Mouse (Mus musculus): Measurements from ENCODE around the gene Mrpl42. TPM values are rescaled to one million over a fixed set of nuclear protein-coding genes. Genes with fewer than 3 reads are reported as not detected.

Gene Mrpl42
- polyA plus RNA-seq, 1 experiment from 2014 or later: 366 TPM

DNA sequence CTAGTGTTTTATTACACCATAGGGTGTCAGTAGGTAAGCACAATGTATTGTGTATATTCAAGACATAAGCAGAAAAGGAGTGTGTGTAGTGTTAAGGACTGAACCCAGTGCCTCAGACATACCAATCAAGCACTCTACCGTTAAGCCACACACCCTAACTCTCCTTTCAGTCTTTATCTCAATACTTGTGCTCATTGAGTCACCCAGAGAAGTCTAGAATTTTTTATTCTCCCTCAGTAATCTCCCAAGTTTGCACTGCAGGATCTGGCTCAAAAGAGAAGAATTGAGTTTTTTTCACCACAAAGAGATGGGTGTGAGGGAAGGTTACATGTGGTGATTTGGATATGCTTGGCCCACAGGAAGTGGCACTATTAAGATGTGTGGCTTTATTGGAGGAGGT lies 39.5 kb downstream of the Mrpl42 start:
- 41% methylated on average over 1 of the region's 1 CpGs for WGBS
- Histone ChIP-seq H3K9ac (replicated peaks; ENCODE audit: low read depth, low read length) (no peak overlapping the region), H3K36me3 (ENCODE audit: control insufficient read depth, insufficient read depth, low read length) (no peaks in the 10 kb centered on the region), H3K27me3 (ENCODE audit: control insufficient read depth, insufficient read depth, low read length) (no peaks in the 10 kb centered on the region), H3K27ac (ENCODE audit: low read length) (no peak overlapping the region), H3K4me1 (ENCODE audit: control insufficient read depth, insufficient read depth, low read length) (no peaks in the 10 kb centered on the region), H3K4me3 (ENCODE audit: low read depth, low read length) (no peak overlapping the region), H3K9me3 (ENCODE audit: control insufficient read depth, low read depth, low read length) (no peaks in the 10 kb centered on the region), H3K4me2 (replicated peaks; ENCODE audit: low read depth, low read length) (no peak overlapping the region)
- ATAC-seq (ENCODE audit: insufficient number of reproducible peaks, insufficient read depth, low FRiP score, low read depth): no peak

DNA sequence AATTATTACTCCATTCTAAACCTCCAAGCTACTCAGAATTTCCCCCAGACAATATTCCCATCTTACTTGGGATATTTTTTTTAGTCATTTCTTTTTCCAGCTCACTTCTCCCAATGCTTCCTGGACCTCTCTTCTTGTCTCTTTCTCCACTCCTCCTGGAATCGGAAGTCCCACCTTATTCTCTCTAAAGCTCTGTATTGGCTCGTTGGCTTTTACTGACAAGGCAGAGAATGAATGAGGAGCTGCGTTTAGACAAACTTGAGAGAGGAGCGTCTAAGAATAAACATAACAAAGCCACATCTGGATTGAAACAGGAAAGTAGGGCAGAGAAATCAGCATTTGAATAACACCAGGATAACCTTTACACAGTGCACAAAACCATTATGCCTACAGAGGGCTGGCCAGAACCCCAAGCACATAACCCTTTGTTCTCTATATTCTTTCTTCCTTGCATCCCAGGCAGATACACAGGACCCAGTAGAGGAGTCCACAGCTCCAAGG lies 40.6 kb downstream of the Mrpl42 start:
- H3K36me3 ChIP-seq (ENCODE audit: control insufficient read depth, insufficient read depth, low read length): no peaks in the 10 kb centered on the region
- no peak overlapping the region for H3K4me3 ChIP-seq (ENCODE audit: low read depth, low read length)
- H3K27me3 ChIP-seq (ENCODE audit: control insufficient read depth, insufficient read depth, low read length): no peaks in the 10 kb centered on the region
- WGBS: 43% methylated on average over 4 of the region's 4 CpGs
- no peak for ATAC-seq (ENCODE audit: insufficient number of reproducible peaks, insufficient read depth, low FRiP score, low read depth)
- H3K4me1 ChIP-seq (ENCODE audit: control insufficient read depth, insufficient read depth, low read length): no peaks in the 10 kb centered on the region
- no peak overlapping the region for H3K4me2 ChIP-seq (replicated peaks; ENCODE audit: low read depth, low read length)
- H3K9ac ChIP-seq (replicated peaks; ENCODE audit: low read depth, low read length): no peak overlapping the region
- no peak overlapping the region for H3K27ac ChIP-seq (ENCODE audit: low read length)
- no peaks in the 10 kb centered on the region for H3K9me3 ChIP-seq (ENCODE audit: control insufficient read depth, low read depth, low read length)

DNA sequence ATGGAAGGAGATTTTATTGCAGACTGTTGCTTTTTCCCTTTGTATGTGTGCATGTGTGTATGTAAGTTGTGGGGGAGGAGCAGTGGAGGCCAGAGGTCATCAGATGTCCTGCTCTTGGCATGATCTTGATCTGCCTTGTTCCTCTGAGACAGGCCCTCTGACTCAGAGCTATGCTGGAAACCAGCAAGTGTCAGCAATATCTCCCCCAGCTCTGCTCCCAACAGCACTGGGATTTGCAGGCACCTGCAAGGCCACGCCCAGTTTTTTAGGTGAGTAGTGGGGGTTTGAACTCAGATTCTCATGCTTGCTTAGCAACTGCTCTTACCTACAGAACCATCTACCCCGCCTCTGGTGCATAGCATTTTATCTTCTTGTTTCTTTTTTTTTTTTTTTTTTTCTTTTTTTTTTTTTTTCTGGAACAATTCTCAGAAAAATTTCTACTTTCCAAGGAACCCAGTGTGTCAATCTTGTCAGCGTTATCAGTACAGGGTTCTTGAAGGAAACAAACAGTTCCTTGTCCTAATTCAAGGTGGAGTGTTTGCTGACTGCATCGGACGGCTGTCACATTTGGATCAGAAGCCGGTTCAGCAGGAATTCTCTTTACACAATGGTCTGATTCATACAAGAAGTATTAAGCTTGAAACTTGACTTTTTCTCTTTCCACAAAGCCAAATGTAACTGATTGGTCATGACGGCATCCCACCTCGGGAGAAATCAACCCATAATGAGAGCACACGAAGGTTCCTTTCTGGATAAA lies 43.5 kb downstream of the Mrpl42 start:
- peak; percentile 28; the same call in 1 of the 2 replicates for ATAC-seq (ENCODE audit: insufficient number of reproducible peaks, insufficient read depth, low FRiP score, low read depth)

DNA sequence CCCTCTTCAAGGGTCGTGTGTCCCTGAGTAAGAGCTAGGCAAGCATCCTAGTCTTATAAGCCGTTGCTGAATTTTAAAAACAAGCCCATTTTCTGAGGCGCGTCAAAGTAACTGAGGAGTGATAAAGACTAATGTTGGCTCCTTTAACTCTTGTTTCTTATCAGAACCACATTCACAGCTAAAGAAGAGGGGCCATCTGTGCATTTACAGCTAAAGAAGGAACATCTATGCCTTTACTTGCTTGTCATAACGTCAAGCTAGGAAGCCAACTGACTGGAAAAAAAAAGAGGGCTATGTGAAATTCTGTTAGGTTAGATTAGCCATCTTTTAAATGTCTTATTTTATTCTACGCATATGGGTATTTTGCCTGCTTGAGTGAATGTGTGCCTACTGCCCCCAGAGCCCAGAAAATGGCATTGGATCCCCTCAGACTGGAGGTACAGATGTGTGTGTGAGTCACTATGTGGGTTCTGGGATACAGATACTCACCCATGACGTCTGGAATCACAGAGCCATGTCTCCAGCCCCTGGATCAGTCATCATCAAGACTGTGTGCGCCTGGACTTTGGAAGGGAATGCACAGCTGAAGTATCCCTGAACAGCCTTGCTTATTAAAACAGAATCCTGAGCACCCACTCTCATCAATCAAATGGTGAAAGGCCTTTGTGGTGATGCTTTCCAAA lies 44.2 kb downstream of the Mrpl42 start:
- H3K9ac ChIP-seq (replicated peaks; ENCODE audit: low read depth, low read length): no peak overlapping the region
- no peak overlapping the region for H3K4me3 ChIP-seq (ENCODE audit: low read depth, low read length)
- H3K27ac ChIP-seq (ENCODE audit: low read length): peak overlapping the region; percentile 27; the same call in 1 of the 2 replicates
- 78% methylated on average over 8 of the region's 8 CpGs for WGBS
- H3K27me3 ChIP-seq (ENCODE audit: control insufficient read depth, insufficient read depth, low read length): no peaks in the 10 kb centered on the region
- ATAC-seq (ENCODE audit: insufficient number of reproducible peaks, insufficient read depth, low FRiP score, low read depth): no peak
- no peaks in the 10 kb centered on the region for H3K36me3 ChIP-seq (ENCODE audit: control insufficient read depth, insufficient read depth, low read length)
- H3K9me3 ChIP-seq (ENCODE audit: control insufficient read depth, low read depth, low read length): no peaks in the 10 kb centered on the region
- no peaks in the 10 kb centered on the region for H3K4me1 ChIP-seq (ENCODE audit: control insufficient read depth, insufficient read depth, low read length)
- H3K4me2 ChIP-seq (replicated peaks; ENCODE audit: low read depth, low read length): no peak overlapping the region

More for the DNA sequence above, 43.5 kb downstream of the Mrpl42 start:
- 63% methylated on average over 9 of the region's 9 CpGs for WGBS
- Histone ChIP-seq H3K27ac (ENCODE audit: low read length) (peak overlapping the region; percentile 27; the same call in 1 of the 2 replicates), H3K4me2 (replicated peaks; ENCODE audit: low read depth, low read length) (no peak overlapping the region), H3K4me1 (ENCODE audit: control insufficient read depth, insufficient read depth, low read length) (no peaks in the 10 kb centered on the region), H3K4me3 (ENCODE audit: low read depth, low read length) (no peak overlapping the region), H3K36me3 (ENCODE audit: control insufficient read depth, insufficient read depth, low read length) (no peaks in the 10 kb centered on the region), H3K9ac (replicated peaks; ENCODE audit: low read depth, low read length) (no peak overlapping the region), H3K27me3 (ENCODE audit: control insufficient read depth, insufficient read depth, low read length) (no peaks in the 10 kb centered on the region), H3K9me3 (ENCODE audit: control insufficient read depth, low read depth, low read length) (no peaks in the 10 kb centered on the region)

DNA sequence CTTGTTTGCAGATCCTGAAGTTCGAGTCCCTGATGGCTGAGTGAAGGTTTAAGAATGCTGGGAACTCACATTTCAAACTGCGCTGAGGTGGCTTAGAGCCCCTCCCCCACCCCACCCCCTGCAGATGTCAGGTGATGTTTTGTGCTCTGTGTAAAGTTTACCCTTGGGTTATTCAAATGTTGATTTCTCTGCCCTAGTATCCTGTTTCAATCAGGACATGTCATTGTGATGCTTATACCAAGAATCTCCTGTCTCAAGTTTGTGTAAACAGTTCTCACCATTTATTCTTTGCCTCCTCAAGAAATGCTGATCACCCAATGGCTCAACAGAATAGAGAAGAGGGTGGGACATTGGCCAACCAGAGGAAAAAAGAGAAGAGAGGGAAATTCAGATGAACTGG lies 45.6 kb downstream of the Mrpl42 start:
- Histone ChIP-seq H3K9me3 (ENCODE audit: control insufficient read depth, low read depth, low read length) (no peaks in the 10 kb centered on the region), H3K36me3 (ENCODE audit: control insufficient read depth, insufficient read depth, low read length) (no peaks in the 10 kb centered on the region), H3K4me1 (ENCODE audit: control insufficient read depth, insufficient read depth, low read length) (no peaks in the 10 kb centered on the region), H3K4me3 (ENCODE audit: low read depth, low read length) (no peak overlapping the region), H3K9ac (replicated peaks; ENCODE audit: low read depth, low read length) (no peak overlapping the region), H3K27me3 (ENCODE audit: control insufficient read depth, insufficient read depth, low read length) (no peaks in the 10 kb centered on the region), H3K27ac (ENCODE audit: low read length) (no peak overlapping the region), H3K4me2 (replicated peaks; ENCODE audit: low read depth, low read length) (no peak overlapping the region)
- WGBS: 41% methylated on average over 2 of the region's 2 CpGs
- ATAC-seq (ENCODE audit: insufficient number of reproducible peaks, insufficient read depth, low FRiP score, low read depth): no peak

DNA sequence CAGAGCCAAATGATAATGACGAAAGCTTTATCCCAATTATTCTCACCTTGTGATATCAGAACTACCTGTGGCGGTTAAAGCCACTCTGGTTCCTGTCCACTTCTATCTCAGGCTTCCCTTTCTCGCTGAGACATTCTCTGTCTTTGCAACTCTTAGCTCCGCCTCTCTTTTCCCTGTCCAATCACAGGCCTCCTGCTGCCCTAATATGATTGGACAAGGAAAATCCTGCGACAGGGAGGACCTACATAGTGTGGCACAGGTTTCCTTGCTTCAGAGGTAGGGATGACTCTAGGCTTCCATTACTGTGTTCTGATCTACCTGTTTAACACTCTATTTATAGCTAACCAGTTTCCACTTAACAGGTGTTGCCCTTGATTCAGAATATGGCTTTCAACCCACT lies 48.5 kb downstream of the Mrpl42 start:
- H3K36me3 ChIP-seq (ENCODE audit: control insufficient read depth, insufficient read depth, low read length): no peaks in the 10 kb centered on the region
- WGBS: 86% methylated on average over 5 of the region's 5 CpGs
- no peak overlapping the region for H3K9ac ChIP-seq (replicated peaks; ENCODE audit: low read depth, low read length)
- H3K4me3 ChIP-seq (ENCODE audit: low read depth, low read length): no peak overlapping the region
- H3K4me1 ChIP-seq (ENCODE audit: control insufficient read depth, insufficient read depth, low read length): no peaks in the 10 kb centered on the region
- H3K27me3 ChIP-seq (ENCODE audit: control insufficient read depth, insufficient read depth, low read length): no peaks in the 10 kb centered on the region
- H3K27ac ChIP-seq (ENCODE audit: low read length): no peak overlapping the region
- no peak overlapping the region for H3K4me2 ChIP-seq (replicated peaks; ENCODE audit: low read depth, low read length)
- no peak for ATAC-seq (ENCODE audit: insufficient number of reproducible peaks, insufficient read depth, low FRiP score, low read depth)
- H3K9me3 ChIP-seq (ENCODE audit: control insufficient read depth, low read depth, low read length): no peaks in the 10 kb centered on the region

DNA sequence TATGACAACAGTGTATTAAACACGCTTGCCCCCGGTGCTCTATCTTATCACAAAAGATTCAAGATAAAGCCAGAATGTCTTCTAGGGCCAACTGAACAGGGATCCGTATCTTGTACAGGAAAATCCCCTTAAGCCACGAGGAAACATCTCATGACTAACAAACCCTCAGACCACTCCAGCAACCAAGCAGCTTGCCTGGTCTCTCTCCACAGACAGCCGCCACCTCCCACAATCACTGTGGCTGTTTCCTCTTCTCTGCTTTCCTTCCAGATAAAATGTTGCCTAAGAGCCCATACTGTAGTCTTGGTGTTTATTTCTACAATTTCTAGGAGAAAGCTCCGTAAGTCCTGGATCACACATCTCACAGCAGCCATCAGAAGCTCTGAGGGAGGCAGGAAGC lies 52.7 kb downstream of the Mrpl42 start:
- no peaks in the 10 kb centered on the region for H3K27me3 ChIP-seq (ENCODE audit: control insufficient read depth, insufficient read depth, low read length)
- no peak overlapping the region for H3K9ac ChIP-seq (replicated peaks; ENCODE audit: low read depth, low read length)
- no peaks in the 10 kb centered on the region for H3K36me3 ChIP-seq (ENCODE audit: control insufficient read depth, insufficient read depth, low read length)
- no peak for ATAC-seq (ENCODE audit: insufficient number of reproducible peaks, insufficient read depth, low FRiP score, low read depth)
- no peak overlapping the region for H3K4me3 ChIP-seq (ENCODE audit: low read depth, low read length)
- no peaks in the 10 kb centered on the region for H3K9me3 ChIP-seq (ENCODE audit: control insufficient read depth, low read depth, low read length)
- no peak overlapping the region for H3K4me2 ChIP-seq (replicated peaks; ENCODE audit: low read depth, low read length)
- no peak overlapping the region for H3K27ac ChIP-seq (ENCODE audit: low read length)
- WGBS: 66% methylated on average over 6 of the region's 6 CpGs
- no peaks in the 10 kb centered on the region for H3K4me1 ChIP-seq (ENCODE audit: control insufficient read depth, insufficient read depth, low read length)

DNA sequence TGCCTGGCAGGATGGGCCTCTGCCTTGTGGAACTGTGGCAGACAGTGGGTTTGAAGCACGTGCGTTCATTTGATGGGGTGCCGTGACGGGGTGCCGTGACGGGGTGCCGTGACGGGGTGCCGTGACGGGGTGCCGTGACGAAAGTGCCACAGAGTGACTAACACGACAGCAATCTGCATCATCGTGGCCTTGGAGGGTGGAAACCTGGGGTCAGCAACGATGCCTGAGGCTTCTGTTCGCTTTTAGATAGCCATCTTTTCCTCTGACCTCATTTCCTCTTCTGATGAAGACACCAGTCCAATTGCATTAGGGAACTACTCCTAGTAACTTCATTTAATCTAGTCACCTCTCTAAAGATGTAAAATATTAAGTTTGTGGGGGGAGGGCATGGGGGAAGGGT lies 53.8 kb downstream of the Mrpl42 start:
- H3K4me2 ChIP-seq (replicated peaks; ENCODE audit: low read depth, low read length): no peak overlapping the region
- no peaks in the 10 kb centered on the region for H3K4me1 ChIP-seq (ENCODE audit: control insufficient read depth, insufficient read depth, low read length)
- no peak overlapping the region for H3K9ac ChIP-seq (replicated peaks; ENCODE audit: low read depth, low read length)
- no peak for ATAC-seq (ENCODE audit: insufficient number of reproducible peaks, insufficient read depth, low FRiP score, low read depth)
- H3K4me3 ChIP-seq (ENCODE audit: low read depth, low read length): no peak overlapping the region
- no peak overlapping the region for H3K27ac ChIP-seq (ENCODE audit: low read length)
- no peaks in the 10 kb centered on the region for H3K27me3 ChIP-seq (ENCODE audit: control insufficient read depth, insufficient read depth, low read length)
- 92% methylated on average over 16 of the region's 16 CpGs for WGBS
- H3K9me3 ChIP-seq (ENCODE audit: control insufficient read depth, low read depth, low read length): no peaks in the 10 kb centered on the region
- H3K36me3 ChIP-seq (ENCODE audit: control insufficient read depth, insufficient read depth, low read length): no peaks in the 10 kb centered on the region

All from stomach, embryonic 14.5 days (tissue).